ENCODE assay signal across 7 mouse cellular contexts in the genomic region with DNA sequence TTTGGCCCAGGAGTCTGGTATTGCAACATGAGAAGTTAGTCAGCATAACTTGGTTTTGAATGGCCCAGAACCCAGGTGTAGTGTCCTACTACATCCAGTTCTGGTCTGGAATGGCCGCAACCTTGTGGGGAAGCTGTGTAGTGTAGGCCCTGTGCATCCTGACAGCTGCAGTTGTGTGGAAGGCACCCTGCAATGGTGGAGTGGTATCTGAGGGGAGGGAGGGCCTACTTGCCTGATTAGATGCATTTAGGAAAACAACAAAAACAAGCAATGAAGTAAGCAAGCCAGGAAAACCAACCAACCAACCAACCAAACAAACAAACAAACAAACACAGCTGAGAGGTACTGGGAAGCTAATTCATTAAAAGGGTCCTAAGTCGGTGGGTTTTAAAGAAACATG. TPM values are rescaled to one million over a fixed set of nuclear protein-coding genes. Genes with fewer than 3 reads are reported as not detected.
"Had no signal": no experiment of that assay in that cellular context is flagged by ENCODE, and none has a peak within 500 bp of the region (broad histone marks: within the 10 kb centered on the region; RNA-seq: fewer than 3 reads in every experiment).

No protein-coding gene starts in this region.

RNA-seq across cellular contexts. Expression of a gene that starts 49.3 kb away (rescaled TPM):
- polyA plus RNA-seq: lung, embryonic 14.5 days; lung, embryonic 16.5 days; midbrain, embryonic 13.5 days; spleen, adult 2 months; stomach, embryonic 15.5 days; stomach, postnatal 0 days; thymus, adult 2 months had no signal
